Mouse (Mus musculus) bone marrow macrophage, adult 2 months (primary cell): ENCODE results near the gene Otulinl.

Source experiments
- CTCF ChIP-seq: IDR thresholded peaks from 2 replicates; pipeline ENCODE4 v1.5.1; 2012; ENCODE audit warnings: low read depth, mild to moderate bottlenecking, low read length, moderate library complexity
- POLR2A ChIP-seq: IDR thresholded peaks from 2 replicates; pipeline ENCODE4 v1.6.1; 2012; ENCODE audit warnings: mild to moderate bottlenecking, low read depth, low read length, borderline replicate concordance

DNA sequence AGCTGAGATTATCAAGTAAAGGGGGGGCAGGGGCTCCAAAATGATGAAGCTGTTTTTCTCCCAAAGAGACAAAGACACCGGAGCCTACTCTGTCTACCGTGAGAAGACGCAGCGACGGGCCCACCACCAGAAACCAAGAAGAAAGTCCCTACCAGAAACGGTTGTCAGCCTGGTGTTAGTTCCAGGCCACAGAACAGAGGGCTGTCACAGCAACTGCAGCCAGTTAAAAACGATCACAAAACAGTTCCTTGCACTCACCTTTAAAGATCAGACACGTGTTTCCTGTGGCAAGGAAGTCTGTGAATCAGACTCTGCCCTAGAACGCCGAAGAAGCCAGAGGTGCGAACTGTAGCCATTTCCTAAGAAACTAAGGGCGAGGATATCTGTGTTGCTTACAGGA is 40.2 kb downstream of the Otulinl start:
- no peak for TF ChIP-seq CTCF
- TF ChIP-seq POLR2A, result no peak
